Mouse (Mus musculus): ENCODE data around the gene Plekhd1. TPM values are rescaled to one million over a fixed set of nuclear protein-coding genes. Genes with fewer than 3 reads are reported as not detected.

Plekhd1 gene
- total RNA-seq, 2 experiments from 2014 or later: 0.42 TPM; not detected in 1

GRCm38 (mm10) chr12:80739482-80739881 lies 47.1 kb downstream of the Plekhd1 start:
- no peak for ATAC-seq (replicated peaks; ENCODE audit: low FRiP score, poor library complexity, severe bottlenecking)

- no peak for ATAC-seq (replicated peaks; ENCODE audit: low FRiP score, poor library complexity, severe bottlenecking)
Observed at GRCm38 (mm10) chr12:80744614-80745013, 52.2 kb downstream of the Plekhd1 start.

- no peak for ATAC-seq (replicated peaks; ENCODE audit: low FRiP score, poor library complexity, severe bottlenecking)
Observed at GRCm38 (mm10) chr12:80746031-80746813, 53.8 kb downstream of the Plekhd1 start.

- no peak for ATAC-seq (replicated peaks; ENCODE audit: low FRiP score, poor library complexity, severe bottlenecking)
Observed at GRCm38 (mm10) chr12:80751556-80751955, 59.2 kb downstream of the Plekhd1 start.

- no peak for ATAC-seq (replicated peaks; ENCODE audit: low FRiP score, poor library complexity, severe bottlenecking)
Observed at GRCm38 (mm10) chr12:80757751-80758558, 65.6 kb downstream of the Plekhd1 start.

GRCm38 (mm10) chr12:80758559-80759386 lies 66.4 kb downstream of the Plekhd1 start:
- no peak for ATAC-seq (replicated peaks; ENCODE audit: low FRiP score, poor library complexity, severe bottlenecking)

- ATAC-seq (replicated peaks; ENCODE audit: low FRiP score, poor library complexity, severe bottlenecking): no peak
Observed at GRCm38 (mm10) chr12:80759387-80759712, 67.0 kb downstream of the Plekhd1 start.

- no peak for ATAC-seq (replicated peaks; ENCODE audit: low FRiP score, poor library complexity, severe bottlenecking)
Observed at GRCm38 (mm10) chr12:80759713-80760395, 67.5 kb downstream of the Plekhd1 start.

- peak; percentile 77 for ATAC-seq (replicated peaks; ENCODE audit: low FRiP score, poor library complexity, severe bottlenecking)
Observed at GRCm38 (mm10) chr12:80760396-80760801, 68.0 kb downstream of the Plekhd1 start, which contains the start of gene Ccdc177. Ccdc177 (minus strand) TSS chr12:80760687.

- ATAC-seq (replicated peaks; ENCODE audit: low FRiP score, poor library complexity, severe bottlenecking): no peak
Observed at GRCm38 (mm10) chr12:80762982-80763381, 70.6 kb downstream of the Plekhd1 start.

- no peak for ATAC-seq (replicated peaks; ENCODE audit: low FRiP score, poor library complexity, severe bottlenecking)
Observed at GRCm38 (mm10) chr12:80764116-80764515, 71.7 kb downstream of the Plekhd1 start.

GRCm38 (mm10) chr12:80769697-80770096 lies 77.3 kb downstream of the Plekhd1 start:
- ATAC-seq (replicated peaks; ENCODE audit: low FRiP score, poor library complexity, severe bottlenecking): peak; percentile 96

Other genes with a start within 250 kb of the Plekhd1 start
- gene Exd2, start 229.5 kb upstream of the Plekhd1 start, total RNA-seq (2015; ENCODE audit: low replicate concordance): 2.2 and 9.6 TPM in 2 replicates
- 0.77 and 21.9 TPM in 2 replicates for gene Exd2, start 229.5 kb upstream of the Plekhd1 start, total RNA-seq (2017; ENCODE audit: low replicate concordance)
- gene Galnt16, start 174.3 kb upstream of the Plekhd1 start, total RNA-seq (2015; ENCODE audit: low replicate concordance): not detected in 2 replicates
- gene Galnt16, start 174.3 kb upstream of the Plekhd1 start, total RNA-seq (2017; ENCODE audit: low replicate concordance): not detected in 2 replicates
- gene Slc39a9, start 48.7 kb upstream of the Plekhd1 start, total RNA-seq (2015; ENCODE audit: low replicate concordance): 20.1 and 22.0 TPM in 2 replicates
- 11.2 and 20.5 TPM in 2 replicates for gene Slc39a9, start 48.7 kb upstream of the Plekhd1 start, total RNA-seq (2017; ENCODE audit: low replicate concordance)
- gene Erh, start 48.2 kb upstream of the Plekhd1 start, total RNA-seq (2015; ENCODE audit: low replicate concordance): 23.9 and 28.1 TPM in 2 replicates
- gene Erh, start 48.2 kb upstream of the Plekhd1 start, total RNA-seq (2017; ENCODE audit: low replicate concordance): 4.9 and 23.4 TPM in 2 replicates
- gene Ccdc177, start 68.1 kb downstream of the Plekhd1 start, total RNA-seq (2015; ENCODE audit: low replicate concordance): not detected in 2 replicates
- not detected in 2 replicates for gene Ccdc177, start 68.1 kb downstream of the Plekhd1 start, total RNA-seq (2017; ENCODE audit: low replicate concordance)
- 39.8 and 46.9 TPM in 2 replicates for gene Susd6, start 97.9 kb downstream of the Plekhd1 start, total RNA-seq (2015; ENCODE audit: low replicate concordance)
- gene Susd6, start 97.9 kb downstream of the Plekhd1 start, total RNA-seq (2017; ENCODE audit: low replicate concordance): 63.2 and 67.7 TPM in 2 replicates